Mouse (Mus musculus) left cerebral cortex, adult 2 months (tissue): ENCODE results near the gene Tdo2. TPM values are rescaled to one million over a fixed set of nuclear protein-coding genes. Genes with fewer than 3 reads are reported as not detected.

Experiments used
- DNase-seq, 2 experiments: peaks; one replicate each; pipeline ENCODE4 v3.0.0; 2021 to 2022; ENCODE audit warnings: low spot score in 2 of 2, mixed read lengths in 1 of 2; ENCODE audit errors: extremely low spot score in 1 of 2
- H3K27ac ChIP-seq: fragments of 200-600 bp; 2 replicates; pipeline ENCODE4 v1.8.1; 2022
- H3K4me3 ChIP-seq: fragments of 200-600 bp; 2 replicates; pipeline ENCODE4 v1.8.1; 2022
- CTCF ChIP-seq: fragments of 200-600 bp; IDR thresholded peaks from 2 replicates; pipeline ENCODE4 v1.8.1; 2022; ENCODE audit warnings: antibody characterized with exemption, mild to moderate bottlenecking, moderate library complexity
- intact Hi-C: fragments of 180-260 bp; cut with DNase I; formaldehyde crosslinking; loops from one replicate; pipeline ENCODE4 v1.15.1; 2025
- total RNA-seq, 2 experiments: library from RNA; stranded (reverse); gene quantifications; 2 replicates each; pipeline ENCODE4 v1.2.3; 2021

The Tdo2 gene
- total RNA-seq, 2 experiments from 2014 or later: 0.84 TPM; not detected in 1

- no peak for DNase-seq
- intact Hi-C loops: no loop called here
- Histone ChIP-seq H3K4me3 (no peak overlapping the region), H3K27ac (no peak overlapping the region)
- no peak for TF ChIP-seq CTCF
These were observed 7.3 kb upstream of the Tdo2 start for GRCm38 (mm10) chr3:81983120-81983895.

GRCm38 (mm10) chr3:81981990-81982389 is 6.0 kb upstream of the Tdo2 start, which contains the start of gene Asic5:
TSS of gene Asic5 (plus strand) at chr3:81982290.
- intact Hi-C loops: no loop called here
- no peak within 1 kb of the TSS for H3K27ac ChIP-seq
- no peak within 1 kb of the TSS for H3K4me3 ChIP-seq
- TF ChIP-seq CTCF: no peak
- DNase-seq: no peak

GRCm38 (mm10) chr3:81981576-81981975 is 5.6 kb upstream of the Tdo2 start:
- intact Hi-C loops: no loop called here

GRCm38 (mm10) chr3:81975607-81976006 is 395 bp downstream of the Tdo2 start:
- TF ChIP-seq CTCF: no peak
- intact Hi-C loops: no loop called here
- no peak overlapping the region for H3K4me3 ChIP-seq
- no peak for DNase-seq
- H3K27ac ChIP-seq: no peak overlapping the region

More at GRCm38 (mm10) chr3:81981576-81981975, 5.6 kb upstream of the Tdo2 start:
- no peak for DNase-seq
- H3K27ac ChIP-seq: no peak overlapping the region
- no peak for TF ChIP-seq CTCF
- H3K4me3 ChIP-seq: no peak overlapping the region

- intact Hi-C loops: no loop called here
- TF ChIP-seq CTCF: no peak
- DNase-seq: no peak
- Histone ChIP-seq H3K27ac (no peak overlapping the region), H3K4me3 (no peak overlapping the region)
These were observed 11.4 kb downstream of the Tdo2 start for GRCm38 (mm10) chr3:81964596-81964995.

GRCm38 (mm10) chr3:81963768-81964167 is 12.2 kb downstream of the Tdo2 start:
- DNase-seq: no peak
- Histone ChIP-seq H3K27ac (no peak overlapping the region), H3K4me3 (no peak overlapping the region)
- intact Hi-C loops: no loop called here
- no peak; the same call in 1 of the 2 replicates for TF ChIP-seq CTCF

GRCm38 (mm10) chr3:81961336-81961735 is 14.7 kb downstream of the Tdo2 start:
- intact Hi-C loops: no loop called here
- Histone ChIP-seq H3K27ac (no peak overlapping the region), H3K4me3 (no peak overlapping the region)
- TF ChIP-seq CTCF: no peak
- no peak for DNase-seq

- no peak for TF ChIP-seq CTCF
- intact Hi-C loops: no loop called here
- Histone ChIP-seq H3K27ac (no peak overlapping the region), H3K4me3 (no peak overlapping the region)
- DNase-seq: no peak
These were observed 18.5 kb downstream of the Tdo2 start for GRCm38 (mm10) chr3:81957484-81957883.

GRCm38 (mm10) chr3:81951785-81952184 is 24.2 kb downstream of the Tdo2 start:
- intact Hi-C loops: no loop called here
- H3K4me3 ChIP-seq: no peak overlapping the region
- no peak for TF ChIP-seq CTCF
- no peak for DNase-seq
- no peak overlapping the region for H3K27ac ChIP-seq

GRCm38 (mm10) chr3:81949048-81949447 is 27.0 kb downstream of the Tdo2 start:
- Histone ChIP-seq H3K27ac (no peak overlapping the region), H3K4me3 (no peak overlapping the region)
- intact Hi-C loops: no loop called here
- TF ChIP-seq CTCF: no peak
- DNase-seq: no peak

GRCm38 (mm10) chr3:81944851-81945393 is 31.1 kb downstream of the Tdo2 start:
- intact Hi-C loops: no loop called here
- DNase-seq: no peak
- no peak overlapping the region for H3K4me3 ChIP-seq
- no peak for TF ChIP-seq CTCF
- H3K27ac ChIP-seq: no peak overlapping the region

GRCm38 (mm10) chr3:81943097-81943496 is 32.9 kb downstream of the Tdo2 start:
- intact Hi-C loops: no loop called here
- H3K4me3 ChIP-seq: no peak overlapping the region
- no peak overlapping the region for H3K27ac ChIP-seq
- no peak for DNase-seq
- TF ChIP-seq CTCF: no peak

GRCm38 (mm10) chr3:81942341-81942740 is 33.7 kb downstream of the Tdo2 start:
- no peak for TF ChIP-seq CTCF
- intact Hi-C loops: no loop called here
- H3K27ac ChIP-seq: no peak overlapping the region
- no peak for DNase-seq
- H3K4me3 ChIP-seq: no peak overlapping the region
